Mouse (Mus musculus): Measurements from ENCODE around the gene Olfr555. TPM values are rescaled to one million over a fixed set of nuclear protein-coding genes. Genes with fewer than 3 reads are reported as not detected.

Gene Olfr555
- polyA plus RNA-seq (2012; rRNA removed; ENCODE audit: low replicate concordance): not detected in 2 replicates

DNA sequence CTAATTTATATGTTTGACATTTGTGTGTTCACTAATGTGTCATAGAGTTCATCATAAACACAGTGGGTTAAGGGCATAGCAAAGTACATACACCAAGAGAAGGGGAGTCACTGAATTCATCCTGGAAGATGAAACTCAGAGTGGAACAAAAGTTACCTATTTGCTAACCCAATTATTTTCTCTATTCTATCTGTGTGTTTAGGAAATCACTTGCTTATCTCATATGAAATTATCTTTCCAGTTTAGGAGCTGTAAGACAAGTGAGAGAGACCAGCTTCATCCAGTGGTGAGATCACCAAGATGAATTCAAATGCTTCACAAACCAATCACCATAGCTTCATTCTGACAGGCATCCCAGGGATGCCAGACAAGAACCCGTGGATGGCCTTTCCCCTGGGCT is at the start of gene Olfr555:
Gene Olfr555 (plus strand): TSS at position 301 of the 400 bp plus-strand sequence.

DNA sequence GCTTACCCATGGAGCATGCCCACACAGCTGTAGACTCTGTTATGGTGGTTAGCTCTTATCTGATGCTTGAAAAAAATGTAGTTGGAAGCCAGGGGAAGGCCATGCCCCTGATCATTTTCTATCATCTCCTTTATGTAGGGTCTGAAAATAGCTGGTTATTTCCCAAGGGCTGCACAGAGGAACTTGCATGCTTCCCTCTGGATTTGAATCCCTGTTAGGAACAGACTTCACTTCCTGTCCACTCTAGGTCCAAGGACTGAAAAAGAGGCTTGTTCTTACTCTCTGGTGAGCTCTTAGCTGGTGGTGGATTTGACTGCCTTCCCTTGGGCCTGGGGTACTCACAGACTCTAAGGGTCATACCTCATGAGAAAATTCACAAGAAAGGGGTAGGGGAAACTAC is 40.5 kb upstream of the Olfr555 start, which contains the start of gene Olfr553:
Gene Olfr553 (minus strand): TSS at position 101 of the 400 bp plus-strand sequence.

DNA sequence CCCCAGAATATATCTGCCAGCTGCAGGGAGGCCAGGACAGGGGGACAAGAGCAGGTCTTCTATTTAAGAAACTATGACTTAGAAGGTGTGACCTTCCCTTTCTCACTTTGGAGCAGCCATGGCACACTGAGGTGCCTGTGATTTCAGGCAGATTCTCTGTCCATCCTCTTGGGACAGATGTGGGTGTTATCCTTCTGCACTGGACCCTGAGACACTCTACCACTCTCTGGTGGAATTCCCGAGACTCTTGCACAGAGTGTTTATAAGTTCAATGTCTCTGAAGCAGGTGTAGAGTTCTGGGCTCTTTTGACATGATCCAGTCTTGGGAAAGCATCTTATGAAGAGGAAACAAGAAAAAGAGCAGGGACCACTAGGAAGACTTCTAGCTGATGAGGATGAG is 20.5 kb upstream of the Olfr555 start, which contains the start of gene Olfr554:
Gene Olfr554 (plus strand): TSS at position 301 of the 400 bp plus-strand sequence.

DNA sequence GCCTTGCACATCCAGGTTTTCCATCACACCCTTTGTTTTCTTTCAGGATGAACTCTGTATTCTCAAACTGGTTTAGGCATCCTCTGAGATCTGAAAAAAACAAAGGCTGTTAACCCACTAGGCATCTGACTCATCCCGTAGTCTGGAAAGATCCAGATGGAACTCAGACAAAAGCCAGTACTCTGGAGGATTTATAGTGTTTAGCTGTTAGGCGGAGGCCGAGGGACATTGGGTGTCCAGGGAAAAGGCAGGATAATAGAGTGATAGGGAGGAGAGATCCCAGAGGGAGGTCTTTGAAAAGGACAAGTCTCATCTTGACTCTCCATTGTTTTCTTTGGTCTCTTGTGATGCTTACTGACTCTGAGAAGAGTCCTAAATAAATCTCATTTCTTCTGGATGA is 6.0 kb downstream of the Olfr555 start, which contains the start of gene Olfr556:
Gene Olfr556 (plus strand): TSS at position 301 of the 400 bp plus-strand sequence.

DNA sequence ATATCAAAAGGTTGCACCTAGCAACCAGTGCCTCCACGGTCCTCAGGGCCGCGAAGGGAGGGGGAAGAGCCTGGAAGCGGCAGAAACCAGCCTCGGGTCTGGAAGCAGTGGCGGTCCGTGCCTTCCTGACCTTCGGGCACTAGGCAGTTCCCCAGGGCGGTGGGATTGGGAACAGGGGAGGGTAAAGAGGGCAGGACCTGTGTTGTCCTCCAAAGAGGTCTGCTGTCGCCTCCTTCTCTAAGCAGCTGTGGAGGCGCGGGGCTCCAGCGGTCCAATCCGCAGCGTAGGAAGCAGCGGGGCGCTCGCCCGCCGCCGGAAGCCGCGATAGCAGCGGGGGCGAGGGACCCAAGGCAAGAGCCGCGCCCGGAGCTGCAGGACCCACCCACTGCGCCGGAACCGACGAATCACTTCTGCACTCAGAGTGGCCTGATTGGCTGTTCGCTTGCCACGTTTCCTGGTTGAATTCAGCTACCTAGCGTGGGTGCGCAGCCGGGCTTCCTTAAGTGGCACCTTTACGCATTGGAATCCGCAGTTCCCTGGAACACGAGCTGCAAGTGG is 28.4 kb downstream of the Olfr555 start, which contains the start of gene Trim68:
Gene Trim68 (minus strand): TSS at position 384 of the 558 bp plus-strand sequence.

DNA sequence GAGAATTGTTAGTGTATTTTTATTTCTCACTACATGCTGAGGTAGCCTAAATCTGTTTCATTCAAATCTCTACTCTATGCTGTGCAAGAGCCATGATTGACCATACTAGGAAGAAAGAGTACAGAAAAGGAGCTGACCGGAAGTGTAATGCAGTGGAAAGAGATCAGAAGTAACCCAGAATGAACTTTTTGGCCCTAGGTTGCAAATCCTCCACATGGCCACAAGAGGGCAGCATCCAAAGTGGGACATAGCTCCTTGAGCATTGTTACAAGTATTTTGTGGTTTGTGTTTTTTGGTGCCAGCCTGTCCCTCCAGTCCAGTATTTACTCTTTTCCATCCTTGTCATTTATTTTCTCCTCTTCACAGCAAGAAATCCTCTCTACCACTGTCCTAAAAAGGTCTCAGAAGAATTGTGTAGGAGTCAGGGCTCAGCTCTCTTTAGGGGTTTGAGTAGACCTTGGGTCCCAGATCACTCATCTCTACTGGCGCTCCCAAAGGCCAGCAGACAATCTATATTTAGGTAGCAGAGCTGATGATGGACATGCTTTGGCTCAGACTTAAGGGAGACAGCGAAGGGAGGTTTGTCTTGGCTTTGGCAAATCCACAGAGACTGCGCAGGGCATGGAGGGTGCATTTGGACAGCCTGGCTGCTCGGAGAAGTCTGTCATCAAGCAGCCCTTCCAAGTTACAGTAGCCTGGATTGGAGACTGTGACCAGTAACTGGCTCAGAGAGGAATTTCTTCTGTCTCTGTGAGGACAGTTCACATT is 36.9 kb downstream of the Olfr555 start, which contains the start of gene Olfr557:
Gene Olfr557 (plus strand): TSS at position 553 of the 768 bp plus-strand sequence.

DNA sequence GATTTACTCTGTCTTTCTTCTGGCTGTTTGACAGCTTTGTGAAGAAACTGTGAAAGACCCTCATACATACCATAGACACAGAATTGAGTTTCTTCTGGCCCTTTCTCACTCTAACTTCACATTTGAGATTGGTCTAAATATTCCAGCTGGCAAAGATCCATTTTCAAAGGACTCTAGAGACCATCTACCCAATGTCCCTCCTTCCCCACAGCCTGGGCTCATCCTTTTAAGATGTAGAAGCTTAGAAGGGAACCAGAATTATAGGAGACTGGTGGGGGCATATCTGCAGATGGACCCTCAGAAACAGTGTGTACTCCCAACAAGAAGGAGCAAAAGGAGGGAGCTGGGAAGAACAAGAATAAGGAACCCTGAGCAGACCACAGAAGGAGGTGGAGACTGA is 43.3 kb downstream of the Olfr555 start, which contains the start of gene Olfr558:
Gene Olfr558 (plus strand): TSS at position 301 of the 400 bp plus-strand sequence.

Other genes with a start within 250 kb of the Olfr555 start
- gene Rrm1, start 217.1 kb upstream of the Olfr555 start, polyA plus RNA-seq (2012; rRNA removed; ENCODE audit: low replicate concordance): 5.9 and 22.5 TPM in 2 replicates
- gene Olfr543, start 177.1 kb upstream of the Olfr555 start, polyA plus RNA-seq (2012; rRNA removed; ENCODE audit: low replicate concordance): not detected in 2 replicates
- gene Olfr544, start 170.5 kb upstream of the Olfr555 start, polyA plus RNA-seq (2012; rRNA removed; ENCODE audit: low replicate concordance): not detected in 2 replicates
- not detected in 2 replicates for gene Olfr545, start 159.2 kb upstream of the Olfr555 start, polyA plus RNA-seq (2012; rRNA removed; ENCODE audit: low replicate concordance)
- gene Olfr547, start 124.1 kb upstream of the Olfr555 start, polyA plus RNA-seq (2012; rRNA removed; ENCODE audit: low replicate concordance): not detected in 2 replicates
- not detected in 2 replicates for gene Olfr548-ps1, start 117.9 kb upstream of the Olfr555 start, polyA plus RNA-seq (2012; rRNA removed; ENCODE audit: low replicate concordance)
- not detected in 2 replicates for gene Olfr549, start 109.0 kb upstream of the Olfr555 start, polyA plus RNA-seq (2012; rRNA removed; ENCODE audit: low replicate concordance)
- gene Trim21, start 93.3 kb upstream of the Olfr555 start, polyA plus RNA-seq (2012; rRNA removed; ENCODE audit: low replicate concordance): 7.0 and 10.4 TPM in 2 replicates
- not detected in 2 replicates for gene Olfr550, start 87.4 kb upstream of the Olfr555 start, polyA plus RNA-seq (2012; rRNA removed; ENCODE audit: low replicate concordance)
- not detected in 2 replicates for gene Olfr551, start 66.9 kb upstream of the Olfr555 start, polyA plus RNA-seq (2012; rRNA removed; ENCODE audit: low replicate concordance)
- gene Olfr552, start 61.1 kb upstream of the Olfr555 start, polyA plus RNA-seq (2012; rRNA removed; ENCODE audit: low replicate concordance): not detected in 2 replicates
- gene Olfr553, start 40.6 kb upstream of the Olfr555 start, polyA plus RNA-seq (2012; rRNA removed; ENCODE audit: low replicate concordance): not detected in 2 replicates
- gene Olfr554, start 20.4 kb upstream of the Olfr555 start, polyA plus RNA-seq (2012; rRNA removed; ENCODE audit: low replicate concordance): not detected in 2 replicates
- not detected in 2 replicates for gene Olfr556, start 6.1 kb downstream of the Olfr555 start, polyA plus RNA-seq (2012; rRNA removed; ENCODE audit: low replicate concordance)
- gene Trim68, start 28.5 kb downstream of the Olfr555 start, polyA plus RNA-seq (2012; rRNA removed; ENCODE audit: low replicate concordance): 41.4 and 44.2 TPM in 2 replicates
- gene Olfr557, start 37.1 kb downstream of the Olfr555 start, polyA plus RNA-seq (2012; rRNA removed; ENCODE audit: low replicate concordance): not detected in 2 replicates
- 9.2 and 10.1 TPM in 2 replicates for gene Olfr558, start 43.4 kb downstream of the Olfr555 start, polyA plus RNA-seq (2012; rRNA removed; ENCODE audit: low replicate concordance)
- not detected in 2 replicates for gene Olfr33, start 60.2 kb downstream of the Olfr555 start, polyA plus RNA-seq (2012; rRNA removed; ENCODE audit: low replicate concordance)
- not detected in 2 replicates for gene Olfr559, start 68.7 kb downstream of the Olfr555 start, polyA plus RNA-seq (2012; rRNA removed; ENCODE audit: low replicate concordance)
- 0.17 and 0.27 TPM in 2 replicates for gene Olfr560, start 100.5 kb downstream of the Olfr555 start, polyA plus RNA-seq (2012; rRNA removed; ENCODE audit: low replicate concordance)
- 11.4 and 14.6 TPM in 2 replicates for gene Olfr78, start 100.6 kb downstream of the Olfr555 start, polyA plus RNA-seq (2012; rRNA removed; ENCODE audit: low replicate concordance)
- 0.12 TPM in 1 of 2 replicates, not detected in the other for gene Olfr561, start 112.4 kb downstream of the Olfr555 start, polyA plus RNA-seq (2012; rRNA removed; ENCODE audit: low replicate concordance)
- not detected in 2 replicates for gene Olfr564, start 144.7 kb downstream of the Olfr555 start, polyA plus RNA-seq (2012; rRNA removed; ENCODE audit: low replicate concordance)
- not detected in 2 replicates for gene Olfr566, start 199.9 kb downstream of the Olfr555 start, polyA plus RNA-seq (2012; rRNA removed; ENCODE audit: low replicate concordance)
- not detected in 2 replicates for gene Olfr568, start 218.3 kb downstream of the Olfr555 start, polyA plus RNA-seq (2012; rRNA removed; ENCODE audit: low replicate concordance)
- gene Olfr569, start 232.1 kb downstream of the Olfr555 start, polyA plus RNA-seq (2012; rRNA removed; ENCODE audit: low replicate concordance): not detected in 2 replicates
- gene Olfr570, start 235.8 kb downstream of the Olfr555 start, polyA plus RNA-seq (2012; rRNA removed; ENCODE audit: low replicate concordance): not detected in 2 replicates